Mouse (Mus musculus) limb, embryonic 15.5 days (tissue): Measurements from ENCODE around the gene Dennd1a. TPM values are rescaled to one million over a fixed set of nuclear protein-coding genes. Genes with fewer than 3 reads are reported as not detected.

Source experiments
- ATAC-seq: fragments of 200-750 bp; cut with Nextera tagmentation; 2 replicates; pipeline ENCODE4 v1.8.0; 2017; ENCODE audit warnings: low read depth, moderate TSS enrichment; ENCODE audit not compliant: insufficient number of reproducible peaks, low FRiP score, low TSS enrichment
- H3K27ac ChIP-seq: fragments of 300-500 bp; sonication (generic); 2 replicates; pipeline ENCODE4 v1.5.1; 2015; ENCODE audit warnings: moderate library complexity, mild to moderate bottlenecking, inconsistent platforms
- H3K27me3 ChIP-seq: fragments of 300-500 bp; sonication (generic); 2 replicates; pipeline ENCODE4 v1.6.1; 2015; ENCODE audit warnings: inconsistent platforms
- H3K36me3 ChIP-seq: fragments of 300-500 bp; sonication (generic); 2 replicates; pipeline ENCODE4 v1.6.1; 2015; ENCODE audit warnings: inconsistent platforms
- H3K4me1 ChIP-seq: fragments of 300-500 bp; sonication (generic); 2 replicates; pipeline ENCODE4 v1.6.1; 2015; ENCODE audit warnings: inconsistent platforms
- H3K4me2 ChIP-seq: fragments of 300-500 bp; sonication (generic); 2 replicates; pipeline ENCODE4 v1.6.1; 2015; ENCODE audit warnings: mild to moderate bottlenecking, inconsistent platforms
- H3K4me3 ChIP-seq: fragments of 300-500 bp; sonication (generic); 2 replicates; pipeline ENCODE4 v1.5.1; 2015; ENCODE audit warnings: mild to moderate bottlenecking, inconsistent platforms
- H3K9ac ChIP-seq: fragments of 300-500 bp; sonication (generic); 2 replicates; pipeline ENCODE4 v1.6.1; 2015; ENCODE audit warnings: inconsistent platforms
- H3K9me3 ChIP-seq: fragments of 300-500 bp; sonication (generic); 2 replicates; pipeline ENCODE4 v1.6.1; 2016; ENCODE audit warnings: inconsistent platforms
- WGBS: fragments of 180-500 bp; shearing (Covaris S2); methylation state at CpG from one replicate; pipeline ENCODE4 v1.1.7; 2015; 5-methylcytosine and 5-hydroxymethylcytosine counted together
- polyA plus RNA-seq: library from polyadenylated mRNA; unstranded; fragments of >200 nt; fragmentation: Nextera tagmentation; extraction: Ambion mirVana; gene quantifications from 2 replicates; pipeline ENCODE4 v1.2.1, GENCODE M21; 2015

Dennd1a gene
- polyA plus RNA-seq, 1 experiment from 2014 or later, result 13.0 TPM

GRCm38 (mm10) chr2:38061474-38061873, 225.7 kb downstream of the Dennd1a start:
- H3K9me3 ChIP-seq, result no peaks in the 10 kb centered on the region
- H3K4me3 ChIP-seq, result no peak overlapping the region
- no peak for ATAC-seq
- no peak overlapping the region for H3K9ac ChIP-seq
- H3K4me2 ChIP-seq, result no peak overlapping the region
- H3K36me3 ChIP-seq, result no peaks in the 10 kb centered on the region
- no peak overlapping the region for H3K27ac ChIP-seq
- H3K27me3 ChIP-seq, result no peaks in the 10 kb centered on the region
- WGBS, result 64% methylated on average over 2 of the region's 2 CpGs
- H3K4me1 ChIP-seq, result 0 out of 2 replicates have a peak, but pooled peaks cover 3% of the 10 kb centered on the region

- H3K9ac ChIP-seq, result no peak overlapping the region
- no peaks in the 10 kb centered on the region for H3K4me1 ChIP-seq
- 34% methylated on average over 3 of the region's 3 CpGs for WGBS
- H3K9me3 ChIP-seq, result no peaks in the 10 kb centered on the region
- no peak overlapping the region for H3K27ac ChIP-seq
- no peak overlapping the region for H3K4me2 ChIP-seq
- no peak for ATAC-seq
- H3K36me3 ChIP-seq, result no peaks in the 10 kb centered on the region
- no peak overlapping the region for H3K4me3 ChIP-seq
- no peaks in the 10 kb centered on the region for H3K27me3 ChIP-seq
Measured at GRCm38 (mm10) chr2:38052440-38052839, 234.8 kb downstream of the Dennd1a start.

- Histone ChIP-seq H3K9me3 (no peaks in the 10 kb centered on the region), H3K36me3 (no peaks in the 10 kb centered on the region), H3K4me1 (no peaks in the 10 kb centered on the region), H3K27me3 (no peaks in the 10 kb centered on the region), H3K27ac (no peak overlapping the region), H3K4me3 (no peak overlapping the region), H3K9ac (no peak overlapping the region), H3K4me2 (no peak overlapping the region)
- ATAC-seq, result no peak
- 69% methylated on average over 1 of the region's 1 CpGs for WGBS
Measured at GRCm38 (mm10) chr2:38051485-38052085, 235.6 kb downstream of the Dennd1a start.

GRCm38 (mm10) chr2:38048996-38049395, 238.2 kb downstream of the Dennd1a start:
- no peak overlapping the region for H3K4me2 ChIP-seq
- H3K36me3 ChIP-seq, result no peaks in the 10 kb centered on the region
- H3K9ac ChIP-seq, result no peak overlapping the region
- H3K4me3 ChIP-seq, result no peak overlapping the region
- H3K4me1 ChIP-seq, result no peaks in the 10 kb centered on the region
- H3K9me3 ChIP-seq, result no peaks in the 10 kb centered on the region
- no peak for ATAC-seq
- H3K27ac ChIP-seq, result no peak overlapping the region
- H3K27me3 ChIP-seq, result no peaks in the 10 kb centered on the region

- no peak for ATAC-seq
- Histone ChIP-seq H3K36me3 (no peaks in the 10 kb centered on the region), H3K27ac (no peak overlapping the region), H3K9me3 (no peaks in the 10 kb centered on the region), H3K4me1 (no peaks in the 10 kb centered on the region), H3K27me3 (no peaks in the 10 kb centered on the region), H3K9ac (no peak overlapping the region), H3K4me3 (no peak overlapping the region), H3K4me2 (no peak overlapping the region)
- WGBS, result 66% methylated on average over 4 of the region's 4 CpGs
Measured at GRCm38 (mm10) chr2:38045286-38045685, 241.9 kb downstream of the Dennd1a start.

- Histone ChIP-seq H3K36me3 (no peaks in the 10 kb centered on the region), H3K4me2 (no peak overlapping the region), H3K4me3 (no peak overlapping the region), H3K4me1 (no peaks in the 10 kb centered on the region), H3K27ac (no peak overlapping the region), H3K9ac (no peak overlapping the region), H3K27me3 (no peaks in the 10 kb centered on the region), H3K9me3 (no peaks in the 10 kb centered on the region)
- ATAC-seq, result no peak
- WGBS, result 58% methylated on average over 3 of the region's 3 CpGs
Measured at GRCm38 (mm10) chr2:38040845-38041244, 246.3 kb downstream of the Dennd1a start.

- H3K4me1 ChIP-seq, result no peaks in the 10 kb centered on the region
- no peak overlapping the region for H3K4me3 ChIP-seq
- no peak overlapping the region for H3K27ac ChIP-seq
- ATAC-seq, result no peak
- 92% methylated on average over 1 of the region's 1 CpGs for WGBS
- no peak overlapping the region for H3K4me2 ChIP-seq
- H3K36me3 ChIP-seq, result no peaks in the 10 kb centered on the region
- H3K9ac ChIP-seq, result no peak overlapping the region
- H3K9me3 ChIP-seq, result no peaks in the 10 kb centered on the region
- H3K27me3 ChIP-seq, result no peaks in the 10 kb centered on the region
Measured at GRCm38 (mm10) chr2:38039621-38040020, 247.6 kb downstream of the Dennd1a start.

GRCm38 (mm10) chr2:38028317-38028716, 258.9 kb downstream of the Dennd1a start:
- Histone ChIP-seq H3K27me3 (no peaks in the 10 kb centered on the region), H3K27ac (no peak overlapping the region), H3K9ac (no peak overlapping the region), H3K36me3 (no peaks in the 10 kb centered on the region), H3K4me2 (no peak overlapping the region), H3K4me3 (no peak overlapping the region), H3K4me1 (no peaks in the 10 kb centered on the region), H3K9me3 (no peaks in the 10 kb centered on the region)
- 93% methylated on average over 3 of the region's 3 CpGs for WGBS
- ATAC-seq, result no peak

- ATAC-seq, result no peak
- no peak overlapping the region for H3K4me3 ChIP-seq
- H3K4me1 ChIP-seq, result no peaks in the 10 kb centered on the region
- no peak overlapping the region for H3K27ac ChIP-seq
- H3K4me2 ChIP-seq, result no peak overlapping the region
- H3K9me3 ChIP-seq, result no peaks in the 10 kb centered on the region
- WGBS, result 38% methylated on average over 6 of the region's 6 CpGs
- H3K27me3 ChIP-seq, result no peaks in the 10 kb centered on the region
- H3K36me3 ChIP-seq, result no peaks in the 10 kb centered on the region
- no peak overlapping the region for H3K9ac ChIP-seq
Measured at GRCm38 (mm10) chr2:38025615-38026014, 261.6 kb downstream of the Dennd1a start.

- Histone ChIP-seq H3K4me2 (no peak overlapping the region), H3K27ac (no peak overlapping the region), H3K27me3 (no peaks in the 10 kb centered on the region), H3K4me3 (no peak overlapping the region), H3K9ac (no peak overlapping the region), H3K36me3 (no peaks in the 10 kb centered on the region), H3K9me3 (no peaks in the 10 kb centered on the region), H3K4me1 (no peaks in the 10 kb centered on the region)
- ATAC-seq, result no peak
- 77% methylated on average over 4 of the region's 4 CpGs for WGBS
Measured at GRCm38 (mm10) chr2:38023741-38024130, 263.5 kb downstream of the Dennd1a start.

- Histone ChIP-seq H3K4me1 (no peaks in the 10 kb centered on the region), H3K27ac (no peak overlapping the region), H3K4me3 (no peak overlapping the region), H3K36me3 (no peaks in the 10 kb centered on the region), H3K9me3 (no peaks in the 10 kb centered on the region), H3K4me2 (no peak overlapping the region), H3K9ac (no peak overlapping the region), H3K27me3 (no peaks in the 10 kb centered on the region)
- 68% methylated on average over 9 of the region's 9 CpGs for WGBS
- ATAC-seq, result no peak
Measured at GRCm38 (mm10) chr2:38023054-38023740, 264.0 kb downstream of the Dennd1a start.

- Histone ChIP-seq H3K9ac (no peak overlapping the region), H3K4me2 (no peak overlapping the region), H3K36me3 (no peaks in the 10 kb centered on the region), H3K27me3 (no peaks in the 10 kb centered on the region), H3K4me1 (no peaks in the 10 kb centered on the region), H3K4me3 (no peak overlapping the region), H3K27ac (no peak overlapping the region), H3K9me3 (no peaks in the 10 kb centered on the region)
- ATAC-seq, result no peak
- 89% methylated on average over 9 of the region's 9 CpGs for WGBS
Measured at GRCm38 (mm10) chr2:38021166-38021565, 266.0 kb downstream of the Dennd1a start.
